ENCODE assay signal across 11 mouse cellular contexts in genomic region chr2:160953131-160953873, GRCm38 (mm10). TPM values are rescaled to one million over a fixed set of nuclear protein-coding genes. Genes with fewer than 3 reads are reported as not detected.
DNase-seq lines count a peak whose midpoint lies in the region; ATAC-seq lines count a peak whose summit lies in the region.
"Had no signal": no experiment of that assay in that cellular context is flagged by ENCODE, and none has a peak within 500 bp of the region (broad histone marks: within the 10 kb centered on the region; RNA-seq: fewer than 3 reads in every experiment).

No protein-coding gene starts in this region.

- H3K4me2 ChIP-seq in heart, embryonic 16.5 days (ENCODE audit: low read depth, low read length), result no peak overlapping the region
- H3K4me2 ChIP-seq in midbrain, embryonic 16.5 days (ENCODE audit: low read length), result no peak overlapping the region
- H3K4me2 ChIP-seq in midbrain, embryonic 15.5 days, result no peak overlapping the region
- no peak overlapping the region for H3K4me2 ChIP-seq in embryonic facial prominence, embryonic 15.5 days (replicated peaks)
- H3K4me2 ChIP-seq in neural tube, embryonic 15.5 days, result no peak overlapping the region

- peak overlapping the region; percentile 2; the same call in 1 of the 2 replicates for H3K27ac ChIP-seq in heart, embryonic 16.5 days (ENCODE audit: low read length)
- no peak overlapping the region for H3K27ac ChIP-seq in midbrain, embryonic 16.5 days (ENCODE audit: low read length)
- no peak overlapping the region for H3K27ac ChIP-seq in midbrain, embryonic 15.5 days
- peak overlapping the region; percentile 30; the same call in 1 of the 2 replicates for H3K27ac ChIP-seq in embryonic facial prominence, embryonic 15.5 days (replicated peaks)
- 0 out of 2 replicates have a peak overlapping the region, but pooled peaks have one; percentile 10 for H3K27ac ChIP-seq in neural tube, embryonic 15.5 days (replicated peaks)
- H3K27ac ChIP-seq: liver, embryonic 14.5 days had no signal

- H3K4me3 ChIP-seq in heart, embryonic 16.5 days (ENCODE audit: low read length), result no peak overlapping the region
- no peak overlapping the region for H3K4me3 ChIP-seq in midbrain, embryonic 16.5 days (ENCODE audit: low read depth, low read length)
- no peak overlapping the region for H3K4me3 ChIP-seq in midbrain, embryonic 15.5 days
- no peak overlapping the region for H3K4me3 ChIP-seq in embryonic facial prominence, embryonic 15.5 days (replicated peaks)
- H3K4me3 ChIP-seq in neural tube, embryonic 15.5 days (replicated peaks), result no peak overlapping the region

- ATAC-seq in heart, embryonic 16.5 days (replicated peaks; ENCODE audit: extremely low read depth, insufficient read depth, low FRiP score), result peak; percentile 53
- ATAC-seq in midbrain, embryonic 16.5 days, result 0 out of 2 replicates have a peak, but pooled peaks have one; percentile 28
- no peak for ATAC-seq in midbrain, embryonic 15.5 days (replicated peaks)
- ATAC-seq in embryonic facial prominence, embryonic 15.5 days (ENCODE audit: insufficient number of reproducible peaks, low FRiP score, low TSS enrichment, low read depth), result peak; percentile 71
- no peak; the same call in 1 of the 2 replicates for ATAC-seq in neural tube, embryonic 15.5 days (ENCODE audit: low FRiP score)

- H3K9me3 ChIP-seq in heart, embryonic 16.5 days (replicated peaks; ENCODE audit: control insufficient read depth, low read length), result no peaks in the 10 kb centered on the region
- H3K9me3 ChIP-seq in midbrain, embryonic 16.5 days (replicated peaks; ENCODE audit: control insufficient read depth, low read length, poor library complexity, severe bottlenecking), result no peaks in the 10 kb centered on the region
- H3K9me3 ChIP-seq in midbrain, embryonic 15.5 days, result no peaks in the 10 kb centered on the region
- no peaks in the 10 kb centered on the region for H3K9me3 ChIP-seq in embryonic facial prominence, embryonic 15.5 days (replicated peaks)
- no peaks in the 10 kb centered on the region for H3K9me3 ChIP-seq in neural tube, embryonic 15.5 days (replicated peaks)

- no peak for DNase-seq in heart, adult 18-20 months
- DNase-seq in spleen, postnatal 36 days (ENCODE audit: low spot score in 2 of 2), result no peak
- no peak for DNase-seq in layer of hippocampus, adult 18-20 months (ENCODE audit: low spot score in 2 of 2)
- DNase-seq: cerebellum, adult 9-11 months; lung, postnatal 14 days had no signal

- H3K4me1 ChIP-seq in heart, embryonic 16.5 days (ENCODE audit: control insufficient read depth, insufficient read depth, low read length), result peaks cover 17% of the 10 kb centered on the region
- H3K4me1 ChIP-seq in midbrain, embryonic 16.5 days (ENCODE audit: control insufficient read depth, insufficient read depth, low read length), result no peaks in the 10 kb centered on the region
- H3K4me1 ChIP-seq in midbrain, embryonic 15.5 days, result no peaks in the 10 kb centered on the region; the same call in 1 of the 2 replicates
- H3K4me1 ChIP-seq in embryonic facial prominence, embryonic 15.5 days, result peaks cover 35% of the 10 kb centered on the region
- no peaks in the 10 kb centered on the region for H3K4me1 ChIP-seq in neural tube, embryonic 15.5 days

- H3K9ac ChIP-seq in heart, embryonic 16.5 days (ENCODE audit: low read length), result no peak overlapping the region
- no peak overlapping the region for H3K9ac ChIP-seq in midbrain, embryonic 16.5 days (ENCODE audit: low read depth, low read length)
- no peak overlapping the region for H3K9ac ChIP-seq in midbrain, embryonic 15.5 days
- no peak overlapping the region for H3K9ac ChIP-seq in embryonic facial prominence, embryonic 15.5 days
- no peak overlapping the region for H3K9ac ChIP-seq in neural tube, embryonic 15.5 days (replicated peaks)
- H3K9ac ChIP-seq: liver, embryonic 14.5 days had no signal

- 63% methylated on average over 7 of the region's 7 CpGs for WGBS in heart, embryonic 16.5 days
- 82% methylated on average over 7 of the region's 7 CpGs for WGBS in midbrain, embryonic 16.5 days
- 77% methylated on average over 7 of the region's 7 CpGs for WGBS in midbrain, embryonic 15.5 days
- 66% methylated on average over 7 of the region's 7 CpGs for whole genome bisulfite sequencing in embryonic facial prominence, embryonic 15.5 days
- WGBS in neural tube, embryonic 15.5 days, result 68% methylated on average over 7 of the region's 7 CpGs

- H3K27me3 ChIP-seq in heart, embryonic 16.5 days (ENCODE audit: control insufficient read depth, insufficient read depth, low read length), result no peaks in the 10 kb centered on the region
- H3K27me3 ChIP-seq in midbrain, embryonic 16.5 days (ENCODE audit: control insufficient read depth, insufficient read depth, low read depth, low read length), result no peaks in the 10 kb centered on the region
- no peaks in the 10 kb centered on the region for H3K27me3 ChIP-seq in midbrain, embryonic 15.5 days (replicated peaks)
- H3K27me3 ChIP-seq in embryonic facial prominence, embryonic 15.5 days, result no peaks in the 10 kb centered on the region
- H3K27me3 ChIP-seq in neural tube, embryonic 15.5 days (replicated peaks), result no peaks in the 10 kb centered on the region

- peaks cover 33% of the 10 kb centered on the region for H3K36me3 ChIP-seq in heart, embryonic 16.5 days (ENCODE audit: control insufficient read depth, insufficient read depth)
- H3K36me3 ChIP-seq in midbrain, embryonic 16.5 days (ENCODE audit: control insufficient read depth, insufficient read depth, low read length), result peaks cover 23% of the 10 kb centered on the region
- H3K36me3 ChIP-seq in midbrain, embryonic 15.5 days (replicated peaks), result peaks cover 44% of the 10 kb centered on the region
- H3K36me3 ChIP-seq in embryonic facial prominence, embryonic 15.5 days, result peaks cover 81% of the 10 kb centered on the region
- peaks cover 62% of the 10 kb centered on the region for H3K36me3 ChIP-seq in neural tube, embryonic 15.5 days

RNA-seq across cellular contexts. Expression of gene Emilin3, which starts 41.2 kb away (rescaled TPM):
- 1.5 and 1.7 TPM in 2 replicates for polyA plus RNA-seq in heart, embryonic 16.5 days (2015; fragmentation: Nextera tagmentation; extraction: Ambion mirVana)
- 1 to 10 TPM in 1 of 2 experiments, under 1 TPM in 1; 0.89 to 1.4 TPM for total RNA-seq in heart, adult 18-20 months (2021)
- polyA plus RNA-seq in midbrain, embryonic 16.5 days (2015; fragmentation: Nextera tagmentation; extraction: Ambion mirVana), result 0.58 and 0.65 TPM in 2 replicates
- polyA plus RNA-seq in midbrain, embryonic 15.5 days (2015; fragmentation: Nextera tagmentation; extraction: Ambion mirVana), result 0.87 and 1.1 TPM in 2 replicates
- 51.3 and 51.9 TPM in 2 replicates for polyA plus RNA-seq in embryonic facial prominence, embryonic 15.5 days (2015; fragmentation: Nextera tagmentation; extraction: Ambion mirVana)
- 1.3 and 6.5 TPM in 2 replicates for polyA plus RNA-seq in neural tube, embryonic 15.5 days (2015; fragmentation: Nextera tagmentation; extraction: Ambion mirVana)
- under 1 TPM; 0.18 to 0.25 TPM for total RNA-seq in layer of hippocampus, adult 18-20 months (2021)

Comparison
In these comparisons a context has a peak if more than half of its experiments do, and no peak if none do; other contexts are left out.
1. ATAC-seq: peak in heart, embryonic 16.5 days (single experiment), midbrain, embryonic 16.5 days (single experiment) and embryonic facial prominence, embryonic 15.5 days (single experiment); none in midbrain, embryonic 15.5 days (single experiment) and neural tube, embryonic 15.5 days (single experiment).
2. H3K27ac ChIP-seq: peak in heart, embryonic 16.5 days (single experiment), embryonic facial prominence, embryonic 15.5 days (single experiment) and neural tube, embryonic 15.5 days (single experiment); none in midbrain, embryonic 16.5 days (single experiment) and midbrain, embryonic 15.5 days (single experiment).